Mouse (Mus musculus): Measurements from ENCODE around the gene Adamtsl3. TPM values are rescaled to one million over a fixed set of nuclear protein-coding genes. Genes with fewer than 3 reads are reported as not detected.

The Adamtsl3 gene
- polyA plus RNA-seq, 2 experiments, result 8.3 to 9.2 TPM

- no peak overlapping the region for H3K9ac ChIP-seq (ENCODE audit: low read depth, low read length, severe bottlenecking)
- peaks cover 17% of the 10 kb centered on the region for H3K27me3 ChIP-seq (ENCODE audit: control insufficient read depth, insufficient read depth, low read length)
- 22% methylated on average over 8 of the region's 8 CpGs for WGBS
- TF ChIP-seq POLR2A (IDR thresholded peaks at IDR 0.05; ENCODE audit: borderline replicate concordance, extremely low read depth, insufficient read depth, insufficient read length), result no peak
- DNase-seq (ENCODE audit: low spot score), result no peak
- no peak overlapping the region for H3K4me2 ChIP-seq (replicated peaks; ENCODE audit: low read depth, low read length, severe bottlenecking)
- H3K27ac ChIP-seq (replicated peaks; ENCODE audit: low read depth, low read length), result no peak overlapping the region
- no peaks in the 10 kb centered on the region for H3K9me3 ChIP-seq (ENCODE audit: control insufficient read depth, low read length)
- no peak for ATAC-seq (ENCODE audit: low FRiP score, low read depth)
- no peak overlapping the region for H3K4me3 ChIP-seq (replicated peaks; ENCODE audit: low read length)
- peaks cover 11% of the 10 kb centered on the region for H3K4me1 ChIP-seq (ENCODE audit: control insufficient read depth, insufficient read depth, low read length)
- H3K36me3 ChIP-seq (ENCODE audit: control insufficient read depth, insufficient read depth, low read length), result no peaks in the 10 kb centered on the region
Observed at GRCm38 (mm10) chr7:82341476-82341875, 6.0 kb downstream of the Adamtsl3 start.

GRCm38 (mm10) chr7:82346706-82347105 lies 11.2 kb downstream of the Adamtsl3 start:
- no peak for DNase-seq (ENCODE audit: low spot score)

DNA sequence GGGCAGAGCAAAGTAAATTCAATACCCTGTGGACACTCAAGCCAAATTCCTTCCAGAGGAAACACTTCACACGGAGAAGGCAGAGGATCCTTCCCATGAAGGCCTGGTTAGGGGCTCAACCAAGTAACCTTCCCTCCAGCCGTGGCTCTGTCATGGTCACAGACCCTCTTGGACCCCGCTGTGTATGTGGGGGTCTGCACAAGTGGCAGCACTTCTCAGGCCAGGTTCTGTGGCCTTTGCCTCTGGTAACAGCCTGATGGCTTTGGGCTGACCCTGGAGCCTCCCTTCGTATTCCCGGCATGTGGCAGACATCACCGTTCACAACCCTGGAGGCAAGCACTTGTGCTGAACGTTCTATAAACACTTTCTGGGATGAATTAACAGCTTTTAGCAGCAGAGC lies 14.3 kb downstream of the Adamtsl3 start:
- Histone ChIP-seq H3K27me3 (ENCODE audit: control insufficient read depth, insufficient read depth, low read length) (no peaks in the 10 kb centered on the region), H3K9ac (ENCODE audit: low read depth, low read length, severe bottlenecking) (no peak overlapping the region), H3K27ac (replicated peaks; ENCODE audit: low read depth, low read length) (no peak overlapping the region), H3K36me3 (ENCODE audit: control insufficient read depth, insufficient read depth, low read length) (no peaks in the 10 kb centered on the region), H3K4me1 (ENCODE audit: control insufficient read depth, insufficient read depth, low read length) (peaks cover 3% of the 10 kb centered on the region; the same call in 1 of the 2 replicates), H3K4me3 (replicated peaks; ENCODE audit: low read length) (no peak overlapping the region), H3K9me3 (ENCODE audit: control insufficient read depth, low read length) (no peaks in the 10 kb centered on the region), H3K4me2 (replicated peaks; ENCODE audit: low read depth, low read length, severe bottlenecking) (no peak overlapping the region)
- no peak for ATAC-seq (ENCODE audit: low FRiP score, low read depth)
- DNase-seq (ENCODE audit: low spot score), result no peak
- WGBS, result 36% methylated on average over 7 of the region's 7 CpGs
- TF ChIP-seq POLR2A (IDR thresholded peaks at IDR 0.05; ENCODE audit: borderline replicate concordance, extremely low read depth, insufficient read depth, insufficient read length), result no peak

More at GRCm38 (mm10) chr7:82346706-82347105, 11.2 kb downstream of the Adamtsl3 start:
- 78% methylated on average over 2 of the region's 2 CpGs for WGBS
- Histone ChIP-seq H3K4me2 (replicated peaks; ENCODE audit: low read depth, low read length, severe bottlenecking) (no peak overlapping the region), H3K4me3 (replicated peaks; ENCODE audit: low read length) (no peak overlapping the region), H3K9me3 (ENCODE audit: control insufficient read depth, low read length) (no peaks in the 10 kb centered on the region), H3K27me3 (ENCODE audit: control insufficient read depth, insufficient read depth, low read length) (no peaks in the 10 kb centered on the region), H3K4me1 (ENCODE audit: control insufficient read depth, insufficient read depth, low read length) (peaks cover 9% of the 10 kb centered on the region), H3K27ac (replicated peaks; ENCODE audit: low read depth, low read length) (no peak overlapping the region), H3K9ac (ENCODE audit: low read depth, low read length, severe bottlenecking) (no peak overlapping the region), H3K36me3 (ENCODE audit: control insufficient read depth, insufficient read depth, low read length) (no peaks in the 10 kb centered on the region)
- ATAC-seq (ENCODE audit: low FRiP score, low read depth), result no peak
- TF ChIP-seq POLR2A (IDR thresholded peaks at IDR 0.05; ENCODE audit: borderline replicate concordance, extremely low read depth, insufficient read depth, insufficient read length), result no peak

DNA sequence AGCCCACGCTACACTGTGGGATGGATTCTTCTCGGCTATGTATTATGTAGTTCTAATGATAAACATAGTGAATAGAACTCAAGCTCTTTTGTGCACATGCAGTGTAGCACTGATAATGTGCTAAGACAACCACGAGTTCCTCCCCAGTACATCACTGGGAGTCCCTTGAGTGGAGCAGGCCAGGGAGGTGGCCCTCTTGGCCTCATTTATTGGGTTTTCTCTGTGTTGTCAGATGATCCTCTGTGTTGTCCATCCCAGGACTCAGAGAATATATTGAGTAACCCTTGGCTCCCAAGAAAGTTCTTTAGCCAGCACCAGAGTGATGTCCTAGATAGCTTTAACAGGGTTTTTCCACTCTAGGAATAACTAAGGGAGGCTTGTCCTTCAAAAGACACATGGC lies 14.9 kb downstream of the Adamtsl3 start:
- ATAC-seq (ENCODE audit: low FRiP score, low read depth) (no peak), DNase-seq (ENCODE audit: low spot score) (no peak)
- 88% methylated on average over 3 of the region's 3 CpGs for WGBS
- no peak overlapping the region for H3K27ac ChIP-seq (replicated peaks; ENCODE audit: low read depth, low read length)
- H3K4me1 ChIP-seq (ENCODE audit: control insufficient read depth, insufficient read depth, low read length), result peaks cover 3% of the 10 kb centered on the region; the same call in 1 of the 2 replicates
- H3K27me3 ChIP-seq (ENCODE audit: control insufficient read depth, insufficient read depth, low read length), result no peaks in the 10 kb centered on the region
- no peak overlapping the region for H3K9ac ChIP-seq (ENCODE audit: low read depth, low read length, severe bottlenecking)
- no peak overlapping the region for H3K4me3 ChIP-seq (replicated peaks; ENCODE audit: low read length)
- no peak overlapping the region for H3K4me2 ChIP-seq (replicated peaks; ENCODE audit: low read depth, low read length, severe bottlenecking)
- no peaks in the 10 kb centered on the region for H3K36me3 ChIP-seq (ENCODE audit: control insufficient read depth, insufficient read depth, low read length)
- H3K9me3 ChIP-seq (ENCODE audit: control insufficient read depth, low read length), result no peaks in the 10 kb centered on the region
- no peak for TF ChIP-seq POLR2A (IDR thresholded peaks at IDR 0.05; ENCODE audit: borderline replicate concordance, extremely low read depth, insufficient read depth, insufficient read length)

- H3K27me3 ChIP-seq (ENCODE audit: control insufficient read depth, insufficient read depth, low read length), result no peaks in the 10 kb centered on the region
- no peak overlapping the region for H3K9ac ChIP-seq (ENCODE audit: low read depth, low read length, severe bottlenecking)
- DNase-seq (ENCODE audit: low spot score), result no peak
- H3K36me3 ChIP-seq (ENCODE audit: control insufficient read depth, insufficient read depth, low read length), result no peaks in the 10 kb centered on the region
- H3K4me1 ChIP-seq (ENCODE audit: control insufficient read depth, insufficient read depth, low read length), result no peaks in the 10 kb centered on the region; the same call in 1 of the 2 replicates
- no peak for ATAC-seq (ENCODE audit: low FRiP score, low read depth)
- H3K4me3 ChIP-seq (replicated peaks; ENCODE audit: low read length), result no peak overlapping the region
- H3K9me3 ChIP-seq (ENCODE audit: control insufficient read depth, low read length), result no peaks in the 10 kb centered on the region
- no peak for TF ChIP-seq POLR2A (IDR thresholded peaks at IDR 0.05; ENCODE audit: borderline replicate concordance, extremely low read depth, insufficient read depth, insufficient read length)
- H3K4me2 ChIP-seq (replicated peaks; ENCODE audit: low read depth, low read length, severe bottlenecking), result no peak overlapping the region
- WGBS, result 66% methylated on average over 5 of the region's 5 CpGs
- peak overlapping the region; percentile 26; the same call in 1 of the 2 replicates for H3K27ac ChIP-seq (replicated peaks; ENCODE audit: low read depth, low read length)
Observed at GRCm38 (mm10) chr7:82359146-82359545, 23.7 kb downstream of the Adamtsl3 start.

- no peak for DNase-seq (ENCODE audit: low spot score)
- Histone ChIP-seq H3K4me2 (replicated peaks; ENCODE audit: low read depth, low read length, severe bottlenecking) (no peak overlapping the region), H3K9me3 (ENCODE audit: control insufficient read depth, low read length) (no peaks in the 10 kb centered on the region), H3K4me1 (ENCODE audit: control insufficient read depth, insufficient read depth, low read length) (no peaks in the 10 kb centered on the region; the same call in 1 of the 2 replicates), H3K27ac (replicated peaks; ENCODE audit: low read depth, low read length) (peak overlapping the region; percentile 26; the same call in 1 of the 2 replicates), H3K36me3 (ENCODE audit: control insufficient read depth, insufficient read depth, low read length) (no peaks in the 10 kb centered on the region), H3K27me3 (ENCODE audit: control insufficient read depth, insufficient read depth, low read length) (no peaks in the 10 kb centered on the region), H3K4me3 (replicated peaks; ENCODE audit: low read length) (no peak overlapping the region), H3K9ac (ENCODE audit: low read depth, low read length, severe bottlenecking) (no peak overlapping the region)
- no peak for TF ChIP-seq POLR2A (IDR thresholded peaks at IDR 0.05; ENCODE audit: borderline replicate concordance, extremely low read depth, insufficient read depth, insufficient read length)
- ATAC-seq (ENCODE audit: low FRiP score, low read depth), result no peak
- 62% methylated on average over 5 of the region's 5 CpGs for WGBS
Observed at GRCm38 (mm10) chr7:82359674-82360073, 24.2 kb downstream of the Adamtsl3 start.

All from limb, embryonic 14.5 days (tissue).